ENCODE assay signal across 13 mouse cellular contexts in the genomic region with DNA sequence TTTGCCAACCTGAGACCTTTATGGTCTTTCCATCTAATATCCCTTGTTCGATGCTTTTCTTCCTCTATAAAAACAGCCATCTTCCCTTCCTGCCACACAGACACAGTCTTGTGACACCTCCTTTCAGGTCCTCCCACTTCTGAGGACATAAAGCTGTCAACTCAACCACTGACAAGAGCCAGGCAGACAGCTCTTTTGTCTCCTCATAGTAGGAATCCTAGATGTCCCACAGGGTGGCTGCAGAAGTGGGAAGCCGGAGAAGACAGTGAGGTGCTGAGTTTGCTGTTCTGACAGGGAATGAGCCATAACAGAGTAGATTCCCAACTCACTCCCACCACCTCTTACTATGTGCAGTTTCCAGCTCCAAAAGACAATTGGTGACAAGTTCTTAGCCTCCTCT.
"Had no signal": no experiment of that assay in that cellular context is flagged by ENCODE, and none has a peak within 500 bp of the region (broad histone marks: within the 10 kb centered on the region; RNA-seq: fewer than 3 reads in every experiment).

No protein-coding gene starts in this region.

- ATAC-seq: liver, embryonic 12.5 days; midbrain, embryonic 13.5 days had no signal

- H3K36me3 ChIP-seq: limb, embryonic 15.5 days; liver, embryonic 12.5 days; midbrain, embryonic 13.5 days; neural tube, embryonic 12.5 days had no signal

- H3K4me2 ChIP-seq: limb, embryonic 15.5 days; liver, embryonic 12.5 days; lung, embryonic 14.5 days; midbrain, embryonic 13.5 days; neural tube, embryonic 12.5 days had no signal

- DNase-seq: kidney, adult 2 months; layer of hippocampus, adult 9-11 months; layer of hippocampus, postnatal 36 days; lung, embryonic 14.5 days; lung, postnatal 10 days; thymus, postnatal 4 days had no signal

- H3K4me3 ChIP-seq: limb, embryonic 15.5 days; liver, embryonic 12.5 days; megakaryocyte, embryonic 14.5 days; midbrain, embryonic 13.5 days; neural tube, embryonic 12.5 days had no signal

- H3K9me3 ChIP-seq: limb, embryonic 15.5 days; liver, embryonic 12.5 days; neural tube, embryonic 12.5 days had no signal

- H3K4me1 ChIP-seq: limb, embryonic 15.5 days; liver, embryonic 12.5 days; megakaryocyte, embryonic 14.5 days; neural tube, embryonic 12.5 days had no signal

- H3K27ac ChIP-seq: limb, embryonic 15.5 days; liver, embryonic 12.5 days; macrophage; midbrain, embryonic 13.5 days; neural tube, embryonic 12.5 days; stomach, postnatal 0 days had no signal

- H3K9ac ChIP-seq: limb, embryonic 15.5 days; liver, embryonic 12.5 days; lung, embryonic 14.5 days; midbrain, embryonic 13.5 days; neural tube, embryonic 12.5 days had no signal

- H3K27me3 ChIP-seq: limb, embryonic 15.5 days; liver, embryonic 12.5 days; megakaryocyte, embryonic 14.5 days; midbrain, embryonic 13.5 days; neural tube, embryonic 12.5 days had no signal
